Mouse (Mus musculus): Measurements from ENCODE around the gene Pidd1. TPM values are rescaled to one million over a fixed set of nuclear protein-coding genes. Genes with fewer than 3 reads are reported as not detected.
A peak's percentile ranks its signal among the peaks of the same experiment; 100 is the strongest.

The Pidd1 gene
- polyA plus RNA-seq, 1 experiment from 2014 or later = 14.1 TPM

DNA sequence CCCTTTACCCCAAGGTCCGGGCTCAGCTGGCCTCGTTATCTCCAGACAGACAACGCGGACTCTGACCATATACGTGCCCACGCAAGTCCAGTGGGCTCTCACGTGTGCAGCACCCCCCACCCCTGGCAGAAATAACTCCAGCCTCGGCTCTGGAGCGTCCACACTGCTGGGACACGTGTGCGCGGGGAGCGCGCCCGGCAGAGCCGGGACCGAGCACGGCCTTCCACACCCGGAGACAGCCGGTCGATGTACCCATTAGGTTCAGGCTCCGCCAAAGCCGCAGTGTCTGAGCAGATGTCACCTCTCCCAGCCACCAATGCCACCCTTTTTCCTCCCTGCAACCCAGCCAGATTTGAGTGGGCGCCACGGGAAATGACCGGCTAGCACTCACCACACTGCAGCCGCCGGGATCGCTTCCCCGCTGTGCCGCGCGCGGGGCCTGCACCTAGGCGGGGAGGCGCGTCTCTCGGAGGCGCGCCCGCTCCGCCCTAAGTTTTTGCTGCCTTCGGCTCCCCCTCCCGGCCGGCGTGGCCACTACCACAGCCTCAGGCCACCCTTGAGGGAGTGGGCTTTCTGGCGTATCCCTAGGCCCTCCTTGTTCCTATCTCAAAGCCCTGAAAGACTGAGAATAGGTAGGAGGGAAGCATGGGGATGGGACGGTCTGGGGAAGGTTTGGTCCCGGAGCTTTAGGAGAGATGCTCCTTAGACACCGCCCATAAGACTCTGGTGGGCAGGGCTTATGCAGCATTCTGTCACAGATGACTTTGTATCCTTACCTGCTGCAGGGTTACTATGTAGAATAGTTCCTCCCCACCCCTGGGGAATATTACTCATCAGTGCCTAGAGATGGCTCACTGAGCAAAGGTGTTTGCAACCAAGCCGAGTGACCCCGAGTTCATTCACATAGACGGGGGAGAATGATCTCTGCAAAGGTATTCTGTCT lies 6.4 kb downstream of the Pidd1 start, which contains the start of gene Slc25a22:
TSS of gene Slc25a22 (minus strand) at position 715 of the 943 bp plus-strand sequence.
- peak; percentile 81 for ATAC-seq (ENCODE audit: low FRiP score, low TSS enrichment)
- Histone ChIP-seq H3K36me3 (ENCODE audit: control insufficient read depth, insufficient read depth, low read length) (peaks cover 46% of the 10 kb centered on the region), H3K4me3 (ENCODE audit: low read length) (peak within 1 kb of the TSS; percentile 60), H3K9me3 (ENCODE audit: control insufficient read depth, low read length) (no peaks in the 10 kb centered on the region), H3K27me3 (ENCODE audit: control insufficient read depth, insufficient read depth, low read length) (no peaks in the 10 kb centered on the region), H3K27ac (ENCODE audit: low read depth, low read length) (peak within 1 kb of the TSS; percentile 38; the same call in 1 of the 2 replicates), H3K9ac (ENCODE audit: low read depth, low read length) (peak within 1 kb of the TSS; percentile 75), H3K4me2 (replicated peaks; ENCODE audit: low read depth, low read length) (peak within 1 kb of the TSS; percentile 66), H3K4me1 (ENCODE audit: control insufficient read depth, insufficient read depth, low read length) (peaks cover 25% of the 10 kb centered on the region)
- WGBS = 5% methylated on average over 53 of the region's 53 CpGs

DNA sequence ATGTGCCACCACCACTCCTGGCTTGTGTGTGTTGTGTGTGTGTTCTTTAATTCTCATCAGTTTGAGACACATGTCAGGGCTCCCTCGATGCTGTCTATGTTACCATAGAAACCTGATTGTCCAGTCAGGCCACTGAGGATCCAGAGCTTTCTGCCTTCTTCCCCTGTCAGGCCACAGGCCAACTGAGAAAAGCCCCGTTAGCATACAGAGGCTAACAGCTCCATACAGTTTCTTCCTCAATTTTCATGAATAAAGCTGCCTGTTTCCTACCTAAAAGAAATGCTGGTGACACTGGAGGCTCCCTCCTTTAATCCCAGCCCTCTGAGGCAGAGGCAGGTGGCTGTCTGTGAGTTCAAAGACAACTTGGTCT lies 7.3 kb downstream of the Pidd1 start:
- WGBS = 76% methylated on average over 2 of the region's 2 CpGs
- H3K4me1 ChIP-seq (ENCODE audit: control insufficient read depth, insufficient read depth, low read length) = peaks cover 24% of the 10 kb centered on the region
- no peaks in the 10 kb centered on the region for H3K27me3 ChIP-seq (ENCODE audit: control insufficient read depth, insufficient read depth, low read length)
- no peak overlapping the region for H3K27ac ChIP-seq (ENCODE audit: low read depth, low read length)
- peak overlapping the region; percentile 66 for H3K4me2 ChIP-seq (replicated peaks; ENCODE audit: low read depth, low read length)
- peak overlapping the region; percentile 75; the same call in 1 of the 2 replicates for H3K9ac ChIP-seq (ENCODE audit: low read depth, low read length)
- ATAC-seq (ENCODE audit: low FRiP score, low TSS enrichment) = no peak
- H3K9me3 ChIP-seq (ENCODE audit: control insufficient read depth, low read length) = no peaks in the 10 kb centered on the region
- peak overlapping the region; percentile 60; the same call in 1 of the 2 replicates for H3K4me3 ChIP-seq (ENCODE audit: low read length)
- H3K36me3 ChIP-seq (ENCODE audit: control insufficient read depth, insufficient read depth, low read length) = peaks cover 52% of the 10 kb centered on the region

DNA sequence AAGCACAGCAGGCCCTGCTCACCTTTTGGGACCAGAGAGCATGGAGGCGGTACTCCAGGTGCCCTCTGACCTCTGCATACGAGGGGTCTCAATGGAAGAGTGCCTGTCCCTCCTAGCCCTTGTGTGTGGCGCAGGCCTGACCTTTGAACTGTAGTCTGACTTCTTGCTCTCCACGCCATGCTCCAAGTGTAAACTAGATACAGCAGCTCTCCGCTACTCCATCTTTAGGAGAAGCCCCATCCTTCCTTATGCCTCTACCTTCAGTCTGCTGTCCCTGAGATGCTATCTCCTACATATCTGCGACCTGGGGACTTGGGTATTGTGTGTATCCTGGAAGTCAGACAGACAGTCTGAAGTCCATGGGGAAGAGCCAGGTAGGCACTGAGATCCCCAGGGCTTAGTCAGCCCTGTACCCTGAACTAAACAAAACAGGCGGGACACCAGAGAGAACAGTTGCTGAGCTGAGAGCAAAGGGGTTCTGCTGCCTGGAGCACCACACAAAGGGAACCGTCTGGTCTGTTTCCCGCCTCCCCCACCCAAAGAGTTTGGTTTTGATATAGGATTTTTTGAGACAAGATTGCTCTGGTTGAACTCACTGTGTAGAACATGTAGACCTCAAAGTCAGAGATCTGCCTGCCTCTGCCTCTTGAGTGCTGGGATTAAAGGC lies 7.8 kb downstream of the Pidd1 start:
- H3K27me3 ChIP-seq (ENCODE audit: control insufficient read depth, insufficient read depth, low read length) = no peaks in the 10 kb centered on the region
- H3K36me3 ChIP-seq (ENCODE audit: control insufficient read depth, insufficient read depth, low read length) = peaks cover 53% of the 10 kb centered on the region
- WGBS = 78% methylated on average over 9 of the region's 9 CpGs
- H3K4me3 ChIP-seq (ENCODE audit: low read length) = no peak overlapping the region; the same call in 1 of the 2 replicates
- H3K9me3 ChIP-seq (ENCODE audit: control insufficient read depth, low read length) = no peaks in the 10 kb centered on the region
- no peak overlapping the region for H3K9ac ChIP-seq (ENCODE audit: low read depth, low read length)
- peaks cover 24% of the 10 kb centered on the region for H3K4me1 ChIP-seq (ENCODE audit: control insufficient read depth, insufficient read depth, low read length)
- 0 out of 2 replicates have a peak overlapping the region, but pooled peaks have one; percentile 75 for H3K4me2 ChIP-seq (replicated peaks; ENCODE audit: low read depth, low read length)
- no peak overlapping the region for H3K27ac ChIP-seq (ENCODE audit: low read depth, low read length)
- no peak for ATAC-seq (ENCODE audit: low FRiP score, low TSS enrichment)

DNA sequence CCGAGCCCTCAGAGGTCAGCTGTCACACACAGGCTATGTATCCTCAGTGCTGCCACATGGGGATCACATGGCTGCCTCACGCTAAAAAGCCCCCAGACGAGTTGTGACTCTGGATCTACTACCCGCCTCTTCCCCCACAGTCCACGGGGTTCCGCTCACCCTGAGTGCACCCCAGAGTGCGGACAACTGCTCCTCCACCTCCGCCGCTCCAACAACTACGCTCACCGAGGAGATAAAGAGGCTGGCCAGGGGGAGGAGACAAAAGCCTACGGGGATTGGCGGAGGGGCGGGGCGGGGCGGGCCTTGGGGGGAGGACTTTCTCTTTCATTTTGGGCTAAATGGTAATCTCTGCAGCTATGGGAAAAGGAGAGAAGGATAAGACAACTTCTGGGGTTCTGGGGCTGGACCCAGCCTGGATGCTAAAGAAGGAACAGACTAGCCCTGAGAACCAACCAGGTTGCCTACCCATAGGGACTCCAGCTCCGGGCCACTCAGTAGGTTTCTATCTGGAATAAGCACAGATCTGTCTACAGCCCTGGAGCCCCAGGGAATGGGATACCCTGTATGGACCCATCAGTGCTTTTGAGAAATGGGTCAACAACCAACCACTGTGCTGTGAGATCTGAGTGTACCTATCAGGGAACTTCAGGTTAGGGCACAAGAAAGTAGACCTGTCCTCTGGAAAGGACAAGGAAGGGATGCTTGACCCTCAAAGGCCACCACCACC lies 8.5 kb downstream of the Pidd1 start:
- peak; percentile 18; the same call in 1 of the 2 replicates for ATAC-seq (ENCODE audit: low FRiP score, low TSS enrichment)
- 4% methylated on average over 17 of the region's 17 CpGs for WGBS
- H3K4me2 ChIP-seq (replicated peaks; ENCODE audit: low read depth, low read length) = peak overlapping the region; percentile 75
- H3K27me3 ChIP-seq (ENCODE audit: control insufficient read depth, insufficient read depth, low read length) = no peaks in the 10 kb centered on the region
- peak overlapping the region; percentile 47 for H3K4me3 ChIP-seq (ENCODE audit: low read length)
- H3K9me3 ChIP-seq (ENCODE audit: control insufficient read depth, low read length) = no peaks in the 10 kb centered on the region
- H3K9ac ChIP-seq (ENCODE audit: low read depth, low read length) = peak overlapping the region; percentile 58; the same call in 1 of the 2 replicates
- H3K4me1 ChIP-seq (ENCODE audit: control insufficient read depth, insufficient read depth, low read length) = peaks cover 24% of the 10 kb centered on the region
- peaks cover 56% of the 10 kb centered on the region for H3K36me3 ChIP-seq (ENCODE audit: control insufficient read depth, insufficient read depth, low read length)
- 0 out of 2 replicates have a peak overlapping the region, but pooled peaks have one; percentile 27 for H3K27ac ChIP-seq (ENCODE audit: low read depth, low read length)

DNA sequence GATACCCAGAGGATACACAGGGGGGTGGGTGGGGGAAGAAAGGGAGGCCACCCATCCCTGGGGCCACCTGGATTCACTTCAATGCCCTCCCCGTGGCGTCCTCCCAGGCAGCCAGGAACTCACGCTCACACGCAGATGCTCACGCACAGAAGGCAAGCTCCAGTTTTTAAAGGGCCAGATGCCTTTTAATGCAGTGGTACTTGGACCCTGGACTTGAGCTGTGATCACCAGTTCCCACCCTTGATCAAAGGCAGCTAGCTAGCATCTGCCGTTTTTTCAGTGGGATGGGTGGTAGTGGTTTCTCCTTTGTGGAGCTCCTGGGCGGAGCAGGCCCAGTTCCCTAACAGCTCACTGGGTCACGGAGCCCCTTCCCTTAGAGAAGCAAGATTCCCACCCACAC lies 9.4 kb downstream of the Pidd1 start:
- WGBS = 10% methylated on average over 8 of the region's 8 CpGs
- no peaks in the 10 kb centered on the region for H3K9me3 ChIP-seq (ENCODE audit: control insufficient read depth, low read length)
- peak overlapping the region; percentile 75 for H3K4me2 ChIP-seq (replicated peaks; ENCODE audit: low read depth, low read length)
- H3K36me3 ChIP-seq (ENCODE audit: control insufficient read depth, insufficient read depth, low read length) = peaks cover 49% of the 10 kb centered on the region
- H3K4me3 ChIP-seq (ENCODE audit: low read length) = peak overlapping the region; percentile 47
- no peak overlapping the region for H3K27ac ChIP-seq (ENCODE audit: low read depth, low read length)
- no peaks in the 10 kb centered on the region for H3K27me3 ChIP-seq (ENCODE audit: control insufficient read depth, insufficient read depth, low read length)
- no peak for ATAC-seq (ENCODE audit: low FRiP score, low TSS enrichment)
- H3K9ac ChIP-seq (ENCODE audit: low read depth, low read length) = peak overlapping the region; percentile 58; the same call in 1 of the 2 replicates
- peaks cover 30% of the 10 kb centered on the region for H3K4me1 ChIP-seq (ENCODE audit: control insufficient read depth, insufficient read depth, low read length)

DNA sequence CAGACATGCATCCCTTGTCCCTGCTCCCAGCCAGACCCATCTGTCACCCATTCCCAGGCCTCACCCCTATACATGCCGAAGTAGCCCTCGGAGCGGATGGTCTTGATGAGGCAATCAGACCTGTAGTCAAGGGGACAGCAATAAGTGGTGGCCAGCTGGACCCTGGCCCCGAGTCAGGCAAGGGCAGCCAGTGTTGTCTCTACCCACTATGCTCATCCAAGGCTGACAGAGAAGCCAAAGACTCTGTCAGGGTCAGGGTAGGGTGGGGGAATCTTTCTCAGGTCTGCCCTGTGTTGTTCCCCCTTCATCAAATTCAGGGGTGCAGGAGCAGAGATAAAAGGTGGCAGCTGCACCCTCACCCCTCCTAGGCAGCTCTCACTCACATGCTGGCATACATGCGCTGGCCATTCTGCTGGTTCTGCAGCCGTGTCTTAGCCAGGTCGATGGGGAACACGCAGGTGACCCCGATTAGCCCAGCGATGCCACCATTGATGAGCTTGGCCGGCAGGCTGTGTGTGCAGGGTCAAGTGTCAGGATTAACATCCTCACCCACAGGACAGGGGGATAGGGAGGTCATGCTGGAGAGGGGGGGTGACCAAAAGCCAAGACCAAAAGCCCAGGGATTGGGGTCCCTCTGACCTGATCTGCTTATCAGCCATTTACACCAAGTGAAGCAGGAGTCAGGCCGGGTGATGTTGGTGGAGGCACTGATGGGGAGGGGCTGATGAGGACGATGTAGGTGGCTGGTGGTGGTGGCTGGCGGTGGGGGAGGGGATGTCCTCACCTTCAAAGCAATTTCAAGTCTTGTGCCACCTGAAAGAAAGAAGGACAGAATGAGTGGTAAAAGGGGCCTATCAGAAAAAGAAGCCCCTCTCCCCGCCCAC lies 10.1 kb downstream of the Pidd1 start:
- peak overlapping the region; percentile 47 for H3K4me3 ChIP-seq (ENCODE audit: low read length)
- ATAC-seq (ENCODE audit: low FRiP score, low TSS enrichment) = no peak
- WGBS = 67% methylated on average over 15 of the region's 15 CpGs
- H3K4me2 ChIP-seq (replicated peaks; ENCODE audit: low read depth, low read length) = peak overlapping the region; percentile 75
- H3K27ac ChIP-seq (ENCODE audit: low read depth, low read length) = no peak overlapping the region
- peak overlapping the region; percentile 58; the same call in 1 of the 2 replicates for H3K9ac ChIP-seq (ENCODE audit: low read depth, low read length)
- peaks cover 42% of the 10 kb centered on the region for H3K36me3 ChIP-seq (ENCODE audit: control insufficient read depth, insufficient read depth, low read length)
- H3K4me1 ChIP-seq (ENCODE audit: control insufficient read depth, insufficient read depth, low read length) = peaks cover 34% of the 10 kb centered on the region
- no peaks in the 10 kb centered on the region for H3K9me3 ChIP-seq (ENCODE audit: control insufficient read depth, low read length)
- no peaks in the 10 kb centered on the region for H3K27me3 ChIP-seq (ENCODE audit: control insufficient read depth, insufficient read depth, low read length)

DNA sequence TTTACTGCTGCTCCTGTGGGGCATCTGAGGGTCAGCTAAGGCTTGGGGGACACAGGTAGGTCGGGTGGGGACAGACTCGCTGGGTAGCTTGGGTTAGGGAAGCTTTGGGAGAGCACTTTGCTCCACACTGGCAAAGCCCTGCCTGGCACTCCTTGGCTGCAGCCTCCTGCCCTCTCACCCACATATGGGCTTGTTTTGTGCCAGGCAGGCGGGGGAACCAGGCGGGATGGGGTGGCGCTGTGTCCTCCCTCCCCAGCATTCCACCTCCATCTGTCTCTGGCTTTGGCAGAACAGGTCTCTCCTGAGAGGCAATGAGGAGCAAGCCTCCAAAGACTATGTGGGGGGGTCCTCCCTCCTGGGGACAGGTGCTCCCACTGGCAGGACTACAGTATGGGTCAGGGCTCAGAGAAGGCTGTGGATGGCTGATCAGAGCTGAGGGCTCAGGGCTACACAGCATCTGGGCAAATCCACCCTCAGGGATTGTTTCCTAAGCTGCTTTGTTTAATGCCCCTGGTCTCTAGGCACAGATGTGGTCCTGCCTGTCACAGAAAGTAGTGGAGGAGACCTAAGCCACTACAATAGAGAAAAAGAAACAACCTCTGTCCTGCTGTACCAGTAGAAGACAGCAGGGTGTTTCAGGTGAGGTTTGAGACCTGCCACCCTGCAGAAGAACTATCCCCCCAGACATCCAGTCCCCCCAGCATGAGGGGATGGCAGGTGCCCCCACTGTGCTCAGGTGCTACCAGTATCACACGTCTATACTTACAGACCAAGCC lies 10.9 kb downstream of the Pidd1 start:
- Histone ChIP-seq H3K4me1 (ENCODE audit: control insufficient read depth, insufficient read depth, low read length) (peaks cover 34% of the 10 kb centered on the region), H3K27ac (ENCODE audit: low read depth, low read length) (no peak overlapping the region), H3K4me2 (replicated peaks; ENCODE audit: low read depth, low read length) (no peak overlapping the region), H3K4me3 (ENCODE audit: low read length) (no peak overlapping the region), H3K9ac (ENCODE audit: low read depth, low read length) (no peak overlapping the region), H3K9me3 (ENCODE audit: control insufficient read depth, low read length) (no peaks in the 10 kb centered on the region), H3K36me3 (ENCODE audit: control insufficient read depth, insufficient read depth, low read length) (peaks cover 34% of the 10 kb centered on the region), H3K27me3 (ENCODE audit: control insufficient read depth, insufficient read depth, low read length) (no peaks in the 10 kb centered on the region)
- 87% methylated on average over 6 of the region's 6 CpGs for WGBS
- no peak for ATAC-seq (ENCODE audit: low FRiP score, low TSS enrichment)

All from kidney, embryonic 14.5 days (tissue).